Mouse (Mus musculus): ENCODE measurements around the gene Prickle1.

Gene Prickle1

GRCm38 (mm10) chr15:93594888-93595698 lies 598 bp downstream of the Prickle1 start:
- DNase-seq (ENCODE audit: low read depth, low spot score): no peak

GRCm38 (mm10) chr15:93594296-93594887 lies 1.3 kb downstream of the Prickle1 start:
- no peak for DNase-seq (ENCODE audit: low read depth, low spot score)

- no peak for DNase-seq (ENCODE audit: low read depth, low spot score)
Observed at GRCm38 (mm10) chr15:93592596-93592995, 3.1 kb downstream of the Prickle1 start.

GRCm38 (mm10) chr15:93591831-93592321 lies 3.8 kb downstream of the Prickle1 start:
- DNase-seq (ENCODE audit: low read depth, low spot score): no peak

- DNase-seq (ENCODE audit: low read depth, low spot score): no peak
Observed at GRCm38 (mm10) chr15:93591371-93591770, 4.3 kb downstream of the Prickle1 start.

- no peak for DNase-seq (ENCODE audit: low read depth, low spot score)
Observed at GRCm38 (mm10) chr15:93588401-93588800, 7.3 kb downstream of the Prickle1 start.

GRCm38 (mm10) chr15:93587660-93588059 lies 8.0 kb downstream of the Prickle1 start:
- DNase-seq (ENCODE audit: low read depth, low spot score): no peak

- DNase-seq (ENCODE audit: low read depth, low spot score): no peak
Observed at GRCm38 (mm10) chr15:93583051-93583450, 12.6 kb downstream of the Prickle1 start.

- DNase-seq (ENCODE audit: low read depth, low spot score): no peak
Observed at GRCm38 (mm10) chr15:93581736-93582135, 14.0 kb downstream of the Prickle1 start.

- no peak for DNase-seq (ENCODE audit: low read depth, low spot score)
Observed at GRCm38 (mm10) chr15:93579899-93580298, 15.8 kb downstream of the Prickle1 start.

- DNase-seq (ENCODE audit: low read depth, low spot score): no peak
Observed at GRCm38 (mm10) chr15:93579100-93579499, 16.6 kb downstream of the Prickle1 start.

GRCm38 (mm10) chr15:93576361-93576760 lies 19.3 kb downstream of the Prickle1 start:
- no peak for DNase-seq (ENCODE audit: low read depth, low spot score)

GRCm38 (mm10) chr15:93575884-93576283 lies 19.8 kb downstream of the Prickle1 start:
- DNase-seq (ENCODE audit: low read depth, low spot score): peak; percentile 69

GRCm38 (mm10) chr15:93572889-93573288 lies 22.8 kb downstream of the Prickle1 start:
- no peak for DNase-seq (ENCODE audit: low read depth, low spot score)

GRCm38 (mm10) chr15:93570881-93571495 lies 24.7 kb downstream of the Prickle1 start:
- no peak for DNase-seq (ENCODE audit: low read depth, low spot score)

GRCm38 (mm10) chr15:93568911-93569310 lies 26.8 kb downstream of the Prickle1 start:
- DNase-seq (ENCODE audit: low read depth, low spot score): no peak

GRCm38 (mm10) chr15:93567546-93568307 lies 28.0 kb downstream of the Prickle1 start:
- no peak for DNase-seq (ENCODE audit: low read depth, low spot score)

GRCm38 (mm10) chr15:93563491-93563890 lies 32.2 kb downstream of the Prickle1 start:
- DNase-seq (ENCODE audit: low read depth, low spot score): no peak

GRCm38 (mm10) chr15:93561540-93561939 lies 34.2 kb downstream of the Prickle1 start:
- DNase-seq (ENCODE audit: low read depth, low spot score): no peak

GRCm38 (mm10) chr15:93558421-93558820 lies 37.3 kb downstream of the Prickle1 start:
- no peak for DNase-seq (ENCODE audit: low read depth, low spot score)

GRCm38 (mm10) chr15:93555719-93556118 lies 40.0 kb downstream of the Prickle1 start:
- DNase-seq (ENCODE audit: low read depth, low spot score): no peak
